Mouse (Mus musculus) ovary, adult 2 months (tissue): Measurements from ENCODE around the gene 2310003L06Rik. TPM values are rescaled to one million over a fixed set of nuclear protein-coding genes. Genes with fewer than 3 reads are reported as not detected.

ENCODE experiments used
- polyA plus RNA-seq: library from polyadenylated mRNA; depleted of rRNA; stranded (reverse); fragments of >200 nt; gene quantifications from 2 replicates; pipeline ENCODE4 v1.2.3, GENCODE M21; 2012; rRNA removed

The 2310003L06Rik gene
- polyA plus RNA-seq = not detected in 2 replicates

GRCm38 (mm10) chr5:87969201-87969600 is at the start of gene 2310003L06Rik, which contains the start of gene Gm28434:
TSS of gene 2310003L06Rik (plus strand) at chr5:87969459.
TSS of gene Gm28434 (plus strand) at chr5:87969517.

GRCm38 (mm10) chr5:87925372-87925771 is 43.9 kb upstream of the 2310003L06Rik start, which contains the start of gene Csn3:
TSS of gene Csn3 (plus strand) at chr5:87925579.

GRCm38 (mm10) chr5:87979139-87979538 is 9.9 kb downstream of the 2310003L06Rik start, which contains the start of gene Cabs1:
TSS of gene Cabs1 (plus strand) at chr5:87979439.

GRCm38 (mm10) chr5:88002249-88002648 is 33.0 kb downstream of the 2310003L06Rik start, which contains the start of gene Smr3a:
TSS of gene Smr3a (plus strand) at chr5:88002549.

Other genes with a start within 250 kb of the 2310003L06Rik start
- not detected in 2 replicates for gene Csn1s2a, start 194.9 kb upstream of the 2310003L06Rik start, polyA plus RNA-seq
- gene Csn1s2b, start 161.4 kb upstream of the 2310003L06Rik start, polyA plus RNA-seq = not detected in 2 replicates
- not detected in 2 replicates for gene Prr27, start 143.8 kb upstream of the 2310003L06Rik start, polyA plus RNA-seq
- not detected in 2 replicates for gene Odam, start 84.4 kb upstream of the 2310003L06Rik start, polyA plus RNA-seq
- gene Csn3, start 43.9 kb upstream of the 2310003L06Rik start, polyA plus RNA-seq = not detected in 2 replicates
- not detected in 2 replicates for gene Gm28434, start 58 bp downstream of the 2310003L06Rik start, polyA plus RNA-seq
- not detected in 2 replicates for gene Cabs1, start 10.0 kb downstream of the 2310003L06Rik start, polyA plus RNA-seq
- not detected in 2 replicates for gene Smr3a, start 33.1 kb downstream of the 2310003L06Rik start, polyA plus RNA-seq
- not detected in 2 replicates for gene Smr2, start 117.1 kb downstream of the 2310003L06Rik start, polyA plus RNA-seq
- not detected in 2 replicates for gene Gm11116, start 142.1 kb downstream of the 2310003L06Rik start, polyA plus RNA-seq
- gene Gm11115, start 184.6 kb downstream of the 2310003L06Rik start, polyA plus RNA-seq = not detected in 2 replicates